Mouse (Mus musculus): ENCODE measurements around the gene C530008M17Rik. TPM values are rescaled to one million over a fixed set of nuclear protein-coding genes. Genes with fewer than 3 reads are reported as not detected.

C530008M17Rik gene
- total RNA-seq, 2 experiments from 2014 or later = 118 to 125 TPM

DNA sequence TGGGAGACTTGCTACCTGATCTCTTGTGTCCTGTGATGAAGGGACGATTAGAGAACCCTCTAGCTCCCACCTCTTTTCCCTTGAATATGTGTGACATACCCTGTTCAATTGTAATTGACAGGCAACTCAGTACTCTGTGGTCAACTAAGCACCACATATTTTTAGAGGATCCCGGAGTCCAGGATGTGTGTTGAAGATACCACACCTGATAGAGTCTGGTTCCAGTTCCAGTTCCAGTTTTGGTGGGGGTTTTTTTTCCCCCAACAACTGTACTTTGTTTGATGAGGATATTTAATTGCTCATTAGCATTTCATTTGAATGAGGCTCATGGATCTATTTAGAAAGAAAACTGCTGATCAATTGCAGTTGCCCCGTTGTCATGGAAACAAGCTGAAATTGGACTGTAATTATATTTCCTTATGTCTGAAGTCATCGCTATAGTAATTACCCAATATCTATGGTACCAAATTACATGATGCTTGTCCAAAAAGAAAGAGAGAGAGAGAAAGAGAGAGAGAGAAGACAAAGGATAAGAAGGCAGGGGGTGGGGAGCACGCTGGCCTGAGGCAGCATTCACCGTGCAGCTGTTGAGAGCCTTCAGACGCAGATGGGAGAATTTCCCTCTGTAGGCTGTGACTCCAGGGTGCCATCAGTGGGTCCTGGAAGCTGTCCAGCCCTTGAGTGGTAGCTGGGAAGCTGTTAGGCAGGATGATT, 172.4 kb downstream of the C530008M17Rik start:
- peak; percentile 27 to 62 for DNase-seq (ENCODE audit: low spot score in 2 of 2)

DNA sequence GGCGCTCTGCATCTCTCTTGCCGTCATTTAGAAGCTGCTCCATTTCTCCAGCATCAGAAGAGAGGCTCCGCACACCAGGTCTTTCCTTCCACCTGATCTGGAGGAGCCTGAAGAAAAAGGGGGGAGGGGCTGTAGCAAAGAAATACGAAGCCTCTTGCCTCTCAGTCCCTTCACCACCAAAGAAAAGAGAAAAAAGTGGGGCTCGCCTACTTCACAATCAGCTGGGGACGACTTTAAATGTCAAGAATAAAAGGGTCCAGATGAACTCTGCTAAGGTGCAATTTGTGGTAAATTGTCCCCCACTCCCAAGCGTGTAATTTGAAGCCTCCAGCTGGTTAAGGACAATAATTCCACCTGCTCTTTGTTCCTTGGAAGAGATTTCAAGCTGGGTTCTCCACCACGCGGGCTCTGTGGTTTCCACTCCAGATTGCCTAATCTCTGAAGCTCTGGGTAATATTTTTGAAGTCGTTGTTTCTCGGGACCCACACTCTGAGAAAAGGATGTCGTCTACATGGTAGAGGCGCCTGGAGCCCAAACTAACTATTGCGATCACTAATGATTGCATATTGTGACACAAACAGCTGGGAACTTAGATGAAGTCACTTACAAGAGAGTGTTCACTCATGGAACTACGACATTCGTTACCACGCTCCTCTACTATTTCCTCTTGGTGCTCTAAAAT, 176.4 kb downstream of the C530008M17Rik start:
- DNase-seq (ENCODE audit: low spot score in 2 of 2) = no peak

DNA sequence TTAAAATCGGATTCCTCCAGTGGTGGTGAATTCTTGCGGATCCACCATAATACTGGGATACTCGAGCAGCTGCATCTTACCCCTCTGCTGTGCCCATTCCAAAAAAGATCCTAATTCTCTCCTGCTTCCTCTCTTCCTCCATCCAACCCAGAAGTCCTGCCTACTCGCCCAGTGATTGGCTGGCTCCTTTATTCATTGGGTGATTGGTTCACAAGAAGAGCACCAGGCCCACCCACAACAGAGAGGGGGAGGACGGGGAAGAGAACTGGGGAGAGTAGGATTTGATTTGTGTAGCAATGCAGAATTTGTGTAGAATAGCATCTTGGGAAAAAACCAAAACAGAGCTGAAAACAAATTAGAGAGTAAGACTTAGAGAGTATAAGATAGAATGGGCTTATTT, 180.7 kb downstream of the C530008M17Rik start:
- DNase-seq (ENCODE audit: low spot score in 2 of 2) = no peak

DNA sequence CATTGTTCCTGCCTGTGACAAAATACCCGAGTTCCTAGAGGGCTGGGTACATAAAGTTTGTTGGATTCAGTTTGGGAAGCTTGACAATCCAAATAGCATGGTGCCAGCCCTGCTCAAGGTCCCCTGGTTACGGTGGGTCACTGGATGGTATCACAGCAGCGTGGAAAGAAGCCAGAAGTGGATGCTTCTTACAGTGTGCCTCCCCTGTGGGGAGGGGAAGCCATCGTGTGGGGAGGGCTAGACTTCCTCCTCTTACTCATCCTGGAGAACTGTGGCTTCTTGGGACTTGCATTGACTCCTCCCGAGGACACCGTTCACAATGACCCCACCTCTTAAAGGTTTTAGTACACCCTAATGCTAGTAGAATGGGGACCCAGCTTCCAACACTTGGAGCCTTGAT, 183.5 kb downstream of the C530008M17Rik start:
- no peak for DNase-seq (ENCODE audit: low spot score in 2 of 2)

DNA sequence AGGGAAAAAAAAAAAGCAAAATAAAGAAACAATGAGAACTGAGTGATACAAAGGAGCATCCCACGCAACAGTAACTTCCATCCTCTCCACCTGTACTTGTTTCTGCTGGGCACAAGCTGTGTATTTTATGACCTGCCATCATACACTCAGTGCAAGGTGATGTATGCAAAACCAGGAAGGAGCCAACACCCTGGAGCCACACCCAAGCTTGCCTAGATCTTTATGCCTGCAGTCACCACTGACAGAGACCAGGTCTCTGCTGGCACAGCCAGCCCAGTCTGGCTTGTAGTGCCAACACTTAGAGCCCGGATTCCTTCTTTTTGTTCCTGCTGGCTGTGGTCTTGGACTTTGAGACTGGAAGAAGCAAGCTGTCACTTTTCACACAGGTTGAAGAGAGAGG, 185.5 kb downstream of the C530008M17Rik start:
- no peak for DNase-seq (ENCODE audit: low spot score in 2 of 2)

DNA sequence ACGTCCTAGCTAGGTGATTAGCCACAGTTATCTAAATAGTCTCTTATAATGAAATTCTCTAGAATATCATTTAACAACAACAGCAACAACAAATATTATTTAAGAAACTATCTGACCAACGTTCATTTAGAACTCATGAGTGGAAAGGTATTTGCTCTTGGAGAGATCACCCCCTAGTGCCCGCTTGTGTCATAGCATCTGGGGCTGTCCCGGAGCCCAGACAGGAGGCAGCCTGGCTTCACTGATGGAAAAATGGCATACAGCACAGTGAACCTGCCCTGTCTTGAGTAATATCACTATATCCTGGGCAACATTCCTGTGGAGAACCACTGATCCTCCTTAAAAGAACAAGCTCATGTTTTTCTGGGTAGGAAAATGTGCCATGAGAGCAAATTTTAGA, 187.1 kb downstream of the C530008M17Rik start:
- DNase-seq (ENCODE audit: low spot score in 2 of 2) = peak; percentile 61 to 75

DNA sequence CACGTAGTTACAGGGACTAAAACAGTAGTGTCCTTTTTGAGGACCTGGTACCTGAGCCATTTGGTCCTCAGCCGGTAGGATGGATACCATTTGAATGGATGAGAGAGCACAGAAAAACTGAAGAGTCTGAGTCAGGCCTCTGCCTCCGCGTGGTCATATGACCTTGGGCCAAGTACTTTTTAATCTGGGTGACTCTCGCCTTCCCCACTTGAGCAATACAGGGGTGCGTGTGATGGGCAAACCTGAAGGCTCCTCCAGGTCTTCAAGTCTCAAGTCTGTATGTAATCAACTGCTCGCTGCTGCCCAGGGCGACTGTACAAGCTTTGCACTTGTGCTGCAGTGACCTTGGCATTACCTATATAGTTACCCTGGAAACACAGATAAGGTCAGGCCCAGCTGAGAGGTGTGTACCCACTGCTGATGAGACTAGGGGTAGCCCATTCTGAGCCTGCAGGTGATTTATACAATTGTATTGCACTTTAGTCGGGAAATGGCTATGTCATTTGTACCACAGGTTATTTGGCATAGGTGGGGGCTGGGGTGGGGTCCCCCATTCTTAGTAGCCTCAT, 187.6 kb downstream of the C530008M17Rik start:
- no peak for DNase-seq (ENCODE audit: low spot score in 2 of 2)

DNA sequence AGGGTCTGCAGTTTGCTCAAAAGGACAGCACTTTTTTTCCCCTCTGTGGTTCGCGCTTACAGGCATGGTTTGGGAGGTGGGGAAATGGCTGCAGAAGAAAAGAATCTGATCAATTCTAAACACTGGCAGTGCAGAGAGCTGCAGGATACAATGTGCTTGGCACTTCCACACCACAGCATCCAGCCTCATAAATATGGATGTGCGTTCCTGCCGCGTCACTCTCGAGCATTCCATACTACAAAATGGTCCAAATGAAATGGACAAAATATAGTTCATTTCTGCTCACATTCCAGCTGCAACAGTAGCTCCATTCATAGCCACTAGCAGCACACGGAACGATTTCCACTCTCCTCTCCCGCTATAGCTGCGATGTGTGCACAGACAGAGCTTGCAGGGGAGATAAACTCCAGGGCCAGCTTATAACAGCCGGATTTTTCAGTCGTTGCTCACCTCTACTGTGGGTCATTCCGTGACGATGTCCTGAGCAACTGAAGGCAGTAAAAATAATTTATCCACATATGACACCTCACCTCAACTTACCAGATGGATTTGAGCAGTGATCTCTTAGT, 188.4 kb downstream of the C530008M17Rik start:
- DNase-seq (ENCODE audit: low spot score in 2 of 2) = no peak

DNA sequence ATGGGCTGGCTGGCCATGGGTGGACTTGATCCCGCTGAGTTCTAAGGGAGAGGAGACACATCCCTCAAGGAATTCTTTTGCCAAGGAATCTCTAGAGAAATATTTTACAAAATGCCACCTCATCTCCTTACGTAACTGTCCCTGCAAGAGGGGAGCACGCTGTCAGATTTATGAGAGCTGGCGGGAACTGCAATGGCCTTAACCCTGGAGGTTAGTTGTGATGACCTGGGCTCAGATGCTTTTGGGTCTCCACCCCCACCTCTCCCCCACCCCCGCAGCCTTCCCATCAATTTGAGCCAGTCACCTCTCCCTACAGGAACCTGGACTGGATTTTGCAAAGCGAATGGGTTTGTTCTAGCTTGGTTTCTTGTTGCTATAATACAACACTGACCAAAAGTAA, 190.8 kb downstream of the C530008M17Rik start:
- no peak for DNase-seq (ENCODE audit: low spot score in 2 of 2)

DNA sequence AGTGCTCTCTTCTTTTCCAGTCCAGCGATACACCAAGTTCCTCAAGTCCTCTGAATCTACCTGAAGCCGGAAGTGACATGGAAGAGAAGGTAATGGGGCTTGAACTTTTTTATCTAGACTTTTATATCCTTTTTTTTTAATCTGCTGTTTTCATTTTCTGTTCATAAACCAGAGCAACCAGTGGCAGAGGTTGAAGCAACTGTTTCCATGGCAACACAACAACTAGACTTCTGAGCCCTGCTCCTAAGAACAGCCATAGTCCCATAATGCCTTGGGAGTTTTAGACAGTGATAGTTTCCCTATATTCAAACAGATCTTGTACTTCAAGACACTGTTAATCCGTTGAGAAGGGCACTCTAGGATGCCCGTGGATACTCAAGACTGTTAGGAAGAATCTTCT, 195.0 kb downstream of the C530008M17Rik start:
- no peak for DNase-seq (ENCODE audit: low spot score in 2 of 2)

DNA sequence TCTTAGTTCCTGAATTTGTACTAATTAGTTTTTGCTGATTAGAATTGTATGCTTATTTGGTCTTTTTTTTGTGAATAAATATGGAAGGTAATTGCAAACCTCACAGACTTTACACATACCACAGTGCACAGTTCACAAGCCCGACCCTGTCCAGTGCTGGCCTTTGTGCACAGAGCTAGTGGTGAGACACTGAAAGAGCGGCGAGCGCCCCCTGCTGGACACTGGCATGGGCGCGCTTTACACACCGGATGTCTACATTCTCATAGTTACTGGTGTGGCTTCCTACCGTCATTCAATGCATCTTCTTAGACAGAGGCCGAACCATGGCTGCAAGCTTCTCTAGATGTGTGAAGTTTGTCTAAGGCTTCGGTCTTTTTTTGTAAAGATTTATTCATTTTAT, 197.2 kb downstream of the C530008M17Rik start:
- DNase-seq (ENCODE audit: low spot score in 2 of 2) = peak; percentile 74 to 85

DNA sequence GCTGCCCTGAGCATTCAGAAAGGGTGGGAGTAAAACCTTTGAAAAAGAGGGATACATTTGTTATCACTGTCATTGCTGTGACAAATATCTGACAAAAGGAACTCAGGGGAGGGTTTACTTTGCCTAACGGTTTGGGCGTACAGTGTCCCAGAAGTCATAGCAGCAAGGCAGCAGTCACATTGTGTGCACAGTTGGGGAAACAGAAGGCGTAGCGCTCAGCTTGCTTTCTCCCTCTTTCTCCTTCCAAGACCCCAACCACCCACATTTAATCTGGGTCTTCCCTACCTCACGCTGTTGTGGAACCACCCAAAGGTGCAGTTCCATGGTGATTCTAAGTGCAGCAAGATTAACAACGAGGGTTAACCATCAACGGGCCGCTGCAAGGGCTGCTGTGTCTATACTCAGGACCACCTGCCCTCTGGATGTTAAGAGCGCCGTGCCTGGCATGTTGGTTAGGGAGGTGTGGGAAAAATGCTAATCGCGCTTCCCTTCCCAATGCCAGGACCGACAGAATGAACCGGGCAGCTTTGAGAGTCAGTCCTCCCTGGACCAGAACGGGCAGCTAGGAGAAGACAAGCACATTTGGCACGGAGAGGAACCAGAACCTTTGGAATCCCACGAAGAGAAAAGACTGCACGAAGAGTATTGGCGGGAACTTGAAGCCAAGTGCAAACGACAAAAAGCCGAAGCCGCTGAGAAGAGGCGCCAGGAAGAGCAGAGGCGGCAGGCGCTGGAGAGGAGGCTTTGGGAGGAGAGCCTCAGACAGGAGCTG, 199.7 kb downstream of the C530008M17Rik start:
- DNase-seq (ENCODE audit: low spot score in 2 of 2) = peak; percentile 58 to 70

DNA sequence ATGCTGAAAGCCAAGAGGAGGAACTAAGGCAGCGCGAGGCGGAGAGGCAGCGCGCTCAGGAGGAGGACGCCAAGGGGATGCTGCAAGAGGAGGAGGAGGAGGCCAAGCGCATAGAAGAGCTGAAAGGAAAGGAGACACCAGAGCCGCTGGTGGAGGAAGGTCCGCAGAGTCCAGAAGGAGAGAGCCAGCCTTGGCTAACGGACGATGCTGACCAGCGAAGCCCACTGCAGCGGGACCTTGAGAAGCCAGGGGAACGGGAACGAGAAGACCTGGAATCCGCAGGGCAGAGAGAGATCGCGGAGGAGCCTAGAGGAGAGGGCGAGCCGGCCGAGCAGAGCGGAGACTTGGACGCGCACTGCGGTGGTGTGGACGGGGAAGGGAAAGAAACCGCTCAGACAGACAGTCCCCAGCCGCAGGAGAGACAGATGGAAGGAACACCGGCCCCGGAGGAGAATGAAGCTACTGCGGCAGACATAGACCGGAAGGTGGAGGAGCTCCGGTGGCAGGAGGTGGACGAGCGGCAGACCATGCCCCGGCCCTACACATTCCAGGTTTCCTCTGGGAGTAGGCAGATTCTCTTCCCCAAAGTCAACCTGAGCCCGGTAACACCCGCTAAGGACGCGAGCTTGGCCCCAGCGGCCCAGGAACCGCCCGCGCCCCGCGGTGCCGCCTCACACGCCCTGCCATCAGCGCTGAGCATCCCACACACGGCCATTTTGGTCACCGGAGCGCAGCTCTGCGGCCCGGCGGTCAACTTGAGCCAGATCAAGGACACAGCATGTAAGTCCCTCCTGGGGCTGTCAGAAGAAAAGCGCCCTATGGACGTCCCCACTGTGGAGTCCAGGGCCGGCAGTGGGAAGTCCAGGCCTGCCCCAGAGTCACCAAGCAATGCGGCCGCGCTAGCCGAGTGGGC, 201.0 kb downstream of the C530008M17Rik start:
- no peak for DNase-seq (ENCODE audit: low spot score in 2 of 2)

DNA sequence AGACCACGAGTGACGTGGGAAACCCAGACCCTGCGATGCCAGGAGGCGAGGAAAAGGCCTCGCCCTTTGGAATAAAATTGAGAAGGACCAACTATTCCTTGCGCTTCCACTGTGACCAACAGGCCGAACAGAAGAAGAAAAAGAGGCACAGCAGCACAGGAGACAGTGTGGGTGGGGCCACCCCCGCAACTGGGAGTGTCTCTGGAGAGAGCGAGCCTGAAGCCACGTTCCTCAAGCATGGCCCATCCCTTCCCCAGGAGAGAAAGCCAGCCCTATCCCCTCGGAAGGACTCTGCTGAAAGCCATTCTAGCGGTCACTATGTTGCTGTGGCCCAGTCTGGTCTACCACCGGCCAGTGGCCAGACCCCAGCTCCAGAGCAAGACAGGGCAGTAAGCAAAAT, 202.1 kb downstream of the C530008M17Rik start:
- no peak for DNase-seq (ENCODE audit: low spot score in 2 of 2)

DNA sequence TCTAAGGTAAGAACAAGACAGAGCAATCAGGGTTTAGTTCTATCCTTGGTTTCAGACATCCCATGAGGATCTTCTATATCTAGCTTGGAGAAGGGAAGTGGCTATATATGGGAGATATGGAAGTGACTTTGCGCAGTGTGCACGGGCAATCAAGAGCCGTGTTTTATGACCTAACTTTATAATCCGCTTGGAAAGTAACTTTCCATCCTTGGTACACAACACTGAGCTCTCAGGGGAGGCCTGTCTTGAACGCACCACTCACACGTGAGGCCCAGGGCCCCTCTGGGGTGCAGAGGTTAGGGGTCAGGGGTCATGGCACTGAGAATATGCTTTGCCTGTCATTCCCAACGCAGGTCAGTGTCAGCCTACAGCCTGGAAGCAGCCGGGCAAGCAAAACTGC, 210.5 kb downstream of the C530008M17Rik start:
- DNase-seq (ENCODE audit: low spot score in 2 of 2) = no peak

DNA sequence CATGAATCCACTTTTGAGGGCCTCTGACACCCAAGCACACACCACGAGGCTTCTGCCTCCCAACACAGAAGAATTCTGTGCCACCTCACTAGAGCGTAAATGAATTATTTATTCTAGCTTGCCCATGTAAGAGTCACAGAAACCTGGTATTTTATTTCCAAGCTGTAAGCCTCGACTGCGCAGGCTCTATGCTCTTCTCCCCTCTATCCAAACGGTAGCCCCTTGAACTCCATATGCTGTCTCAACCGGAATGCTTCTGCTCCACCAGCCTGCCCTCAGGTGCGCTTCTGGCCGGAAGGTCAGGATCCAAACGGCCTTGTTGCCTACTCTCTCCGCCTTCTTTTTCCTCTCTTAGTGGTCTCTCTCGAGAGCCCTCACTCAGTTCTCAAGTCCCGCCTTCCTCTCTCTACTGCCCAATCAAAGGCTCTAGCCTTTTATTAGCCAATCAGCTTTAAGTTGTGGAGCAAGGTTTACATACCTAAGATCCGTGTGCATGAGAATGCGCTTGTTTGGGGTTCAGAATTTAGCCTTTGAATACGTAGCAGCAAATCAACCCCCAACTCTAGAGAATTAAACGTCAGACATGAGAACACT, 212.5 kb downstream of the C530008M17Rik start:
- DNase-seq (ENCODE audit: low spot score in 2 of 2) = no peak

DNA sequence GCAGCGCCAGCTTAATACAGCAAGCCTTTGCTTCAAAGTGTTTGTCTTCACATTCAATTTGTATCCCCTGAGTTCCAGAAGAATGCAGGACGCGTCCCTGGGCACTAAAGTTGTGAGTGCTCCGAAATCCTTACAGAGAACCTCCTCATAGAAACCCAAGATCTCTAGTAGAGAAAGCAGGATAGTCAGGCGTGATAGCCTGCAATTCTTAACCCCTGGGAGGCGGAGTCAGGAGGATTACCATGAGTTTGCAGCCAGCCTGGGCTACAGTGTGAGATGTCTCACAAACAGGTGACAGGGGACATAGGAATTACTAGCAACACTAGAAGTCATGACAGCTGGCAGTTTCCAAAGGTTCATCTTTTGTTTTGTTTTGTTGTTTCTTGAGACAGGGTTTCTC, 213.2 kb downstream of the C530008M17Rik start:
- no peak for DNase-seq (ENCODE audit: low spot score in 2 of 2)

DNA sequence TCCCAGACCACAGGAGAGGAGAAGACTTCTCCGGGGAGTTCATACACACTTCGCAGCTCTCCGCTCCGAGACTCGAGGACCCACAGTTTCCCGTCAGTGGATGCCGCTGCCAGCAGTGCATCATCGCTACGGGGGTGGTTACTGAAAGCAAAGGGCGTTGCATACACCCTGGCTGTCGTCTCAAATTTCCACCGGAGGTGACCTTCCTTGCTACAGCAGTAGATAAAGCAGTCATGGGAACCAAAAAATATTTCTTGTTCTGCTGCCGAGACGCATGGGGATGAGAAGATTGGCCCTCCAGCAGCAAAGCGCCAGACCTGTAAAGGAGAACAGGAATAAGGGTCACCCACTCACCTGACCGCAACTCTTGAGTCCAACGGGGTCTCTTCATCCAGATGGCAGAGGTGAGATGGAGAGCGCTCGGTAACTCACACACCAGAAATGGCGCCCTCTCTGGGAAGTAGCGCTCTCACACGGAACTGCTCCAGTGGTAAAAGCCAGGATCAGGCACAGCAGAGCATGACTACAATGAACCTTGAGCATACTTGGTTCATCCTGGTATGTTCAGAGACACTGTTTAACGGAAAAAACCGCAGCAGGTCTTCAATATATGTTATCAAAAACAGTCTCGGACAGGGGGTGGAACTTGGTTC, 219.9 kb downstream of the C530008M17Rik start:
- no peak for DNase-seq (ENCODE audit: low spot score in 2 of 2)

DNA sequence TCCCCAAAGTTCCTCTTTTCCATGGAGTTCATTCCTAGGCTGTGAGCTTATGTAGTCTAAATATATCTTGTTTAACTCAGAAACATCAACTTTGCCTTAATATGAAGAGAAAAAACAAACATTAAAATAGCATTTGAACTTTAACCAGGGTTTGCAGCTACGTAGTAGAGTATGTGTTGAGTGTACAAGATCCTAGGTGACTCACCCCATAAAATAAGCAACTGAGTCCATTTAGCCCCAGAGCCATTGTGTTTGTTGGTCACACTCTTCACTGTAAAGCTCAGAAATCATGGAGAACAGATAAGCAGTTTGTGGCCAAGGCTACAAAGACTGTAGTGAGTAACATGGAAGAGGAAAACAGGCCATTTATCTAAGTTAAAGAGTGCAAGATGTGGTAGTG, 227.8 kb downstream of the C530008M17Rik start:
- DNase-seq (ENCODE audit: low spot score in 2 of 2) = no peak

Measured in layer of hippocampus, postnatal 14 days (tissue).